Mouse (Mus musculus) embryonic fibroblast, embryonic 13.5 days (primary cell): ENCODE measurements around the gene Ak5.

Source experiments
- CTCF ChIP-seq: IDR thresholded peaks from 2 replicates; pipeline ENCODE4 v1.5.1; 2011; ENCODE audit warnings: mild to moderate bottlenecking, control low read depth, low read length, moderate library complexity, borderline replicate concordance; ENCODE audit not compliant: insufficient read depth
- POLR2A ChIP-seq: IDR thresholded peaks from 2 replicates; pipeline ENCODE4 v1.6.1; 2011; ENCODE audit warnings: low read depth, mild to moderate bottlenecking, control low read depth, low read length, moderate library complexity

DNA sequence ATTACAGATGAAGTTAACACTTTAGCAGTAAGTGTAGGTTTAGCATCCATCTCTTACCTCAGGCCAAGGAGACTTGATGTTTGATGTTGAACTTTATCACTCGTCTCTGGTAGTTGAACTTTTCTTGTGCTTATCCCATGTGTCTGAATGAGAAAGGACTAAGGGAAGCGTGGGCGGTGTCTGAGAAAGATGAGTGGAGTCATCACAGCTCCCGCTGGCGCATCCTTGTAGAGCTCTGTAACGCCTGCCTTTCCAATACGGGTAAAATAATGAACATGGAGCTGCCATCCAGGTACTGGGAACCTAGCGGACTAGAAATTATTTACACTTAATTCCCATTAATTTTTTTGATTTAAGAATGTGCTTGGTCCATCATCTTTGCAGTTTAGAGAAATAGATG lies 239.2 kb downstream of the Ak5 start:
- TF ChIP-seq CTCF, result no peak
- TF ChIP-seq POLR2A, result no peak
